Mouse (Mus musculus): ENCODE measurements around the gene Crispld2. TPM values are rescaled to one million over a fixed set of nuclear protein-coding genes. Genes with fewer than 3 reads are reported as not detected.

Crispld2 gene
- polyA plus RNA-seq, 1 experiment from 2014 or later: 2.3 TPM

GRCm38 (mm10) chr8:120057078-120057477 lies 64.8 kb downstream of the Crispld2 start:
- Histone ChIP-seq H3K9me3 (ENCODE audit: control insufficient read depth, low read length) (no peaks in the 10 kb centered on the region), H3K27me3 (ENCODE audit: control insufficient read depth, insufficient read depth, low read length) (no peaks in the 10 kb centered on the region), H3K4me2 (no peak overlapping the region), H3K4me3 (ENCODE audit: low read depth, low read length) (no peak overlapping the region), H3K36me3 (ENCODE audit: control insufficient read depth, insufficient read depth, low read length) (no peaks in the 10 kb centered on the region), H3K27ac (ENCODE audit: low read depth, low read length) (no peak overlapping the region), H3K9ac (ENCODE audit: low read length) (no peak overlapping the region), H3K4me1 (ENCODE audit: control insufficient read depth, insufficient read depth, low read length) (no peaks in the 10 kb centered on the region)
- no peak for DNase-seq (ENCODE audit: low spot score, missing footprints)
- ATAC-seq (ENCODE audit: low FRiP score): no peak
- 86% methylated on average over 2 of the region's 2 CpGs for WGBS

- Histone ChIP-seq H3K4me2 (no peak overlapping the region), H3K4me3 (ENCODE audit: low read depth, low read length) (no peak overlapping the region), H3K36me3 (ENCODE audit: control insufficient read depth, insufficient read depth, low read length) (no peaks in the 10 kb centered on the region), H3K9ac (ENCODE audit: low read length) (no peak overlapping the region), H3K27me3 (ENCODE audit: control insufficient read depth, insufficient read depth, low read length) (no peaks in the 10 kb centered on the region), H3K9me3 (ENCODE audit: control insufficient read depth, low read length) (no peaks in the 10 kb centered on the region), H3K27ac (ENCODE audit: low read depth, low read length) (no peak overlapping the region), H3K4me1 (ENCODE audit: control insufficient read depth, insufficient read depth, low read length) (no peaks in the 10 kb centered on the region)
- WGBS: 92% methylated on average over 14 of the region's 14 CpGs
- ATAC-seq (ENCODE audit: low FRiP score) (no peak), DNase-seq (ENCODE audit: low spot score, missing footprints) (no peak)
Observed at GRCm38 (mm10) chr8:120062742-120063141, 70.5 kb downstream of the Crispld2 start.

GRCm38 (mm10) chr8:120063326-120063725 lies 71.1 kb downstream of the Crispld2 start:
- H3K27ac ChIP-seq (ENCODE audit: low read depth, low read length): no peak overlapping the region
- H3K27me3 ChIP-seq (ENCODE audit: control insufficient read depth, insufficient read depth, low read length): no peaks in the 10 kb centered on the region
- H3K4me3 ChIP-seq (ENCODE audit: low read depth, low read length): no peak overlapping the region
- H3K9ac ChIP-seq (ENCODE audit: low read length): no peak overlapping the region
- 84% methylated on average over 3 of the region's 3 CpGs for WGBS
- H3K4me1 ChIP-seq (ENCODE audit: control insufficient read depth, insufficient read depth, low read length): no peaks in the 10 kb centered on the region
- no peaks in the 10 kb centered on the region for H3K36me3 ChIP-seq (ENCODE audit: control insufficient read depth, insufficient read depth, low read length)
- H3K4me2 ChIP-seq: no peak overlapping the region
- H3K9me3 ChIP-seq (ENCODE audit: control insufficient read depth, low read length): no peaks in the 10 kb centered on the region
- ATAC-seq (ENCODE audit: low FRiP score) (no peak), DNase-seq (ENCODE audit: low spot score, missing footprints) (no peak)

GRCm38 (mm10) chr8:120065611-120066010 lies 73.4 kb downstream of the Crispld2 start:
- H3K9ac ChIP-seq (ENCODE audit: low read length): no peak overlapping the region

GRCm38 (mm10) chr8:120066226-120066625 lies 74.0 kb downstream of the Crispld2 start:
- Histone ChIP-seq H3K9me3 (ENCODE audit: control insufficient read depth, low read length) (no peaks in the 10 kb centered on the region), H3K4me2 (no peak overlapping the region), H3K4me1 (ENCODE audit: control insufficient read depth, insufficient read depth, low read length) (no peaks in the 10 kb centered on the region), H3K4me3 (ENCODE audit: low read depth, low read length) (no peak overlapping the region), H3K9ac (ENCODE audit: low read length) (no peak overlapping the region), H3K27me3 (ENCODE audit: control insufficient read depth, insufficient read depth, low read length) (no peaks in the 10 kb centered on the region), H3K27ac (ENCODE audit: low read depth, low read length) (no peak overlapping the region), H3K36me3 (ENCODE audit: control insufficient read depth, insufficient read depth, low read length) (no peaks in the 10 kb centered on the region)
- ATAC-seq (ENCODE audit: low FRiP score) (no peak), DNase-seq (ENCODE audit: low spot score, missing footprints) (no peak)
- 88% methylated on average over 4 of the region's 4 CpGs for WGBS

More at GRCm38 (mm10) chr8:120065611-120066010, 73.4 kb downstream of the Crispld2 start:
- Histone ChIP-seq H3K4me1 (ENCODE audit: control insufficient read depth, insufficient read depth, low read length) (no peaks in the 10 kb centered on the region), H3K4me2 (no peak overlapping the region), H3K4me3 (ENCODE audit: low read depth, low read length) (no peak overlapping the region), H3K36me3 (ENCODE audit: control insufficient read depth, insufficient read depth, low read length) (no peaks in the 10 kb centered on the region), H3K9me3 (ENCODE audit: control insufficient read depth, low read length) (no peaks in the 10 kb centered on the region), H3K27me3 (ENCODE audit: control insufficient read depth, insufficient read depth, low read length) (no peaks in the 10 kb centered on the region), H3K27ac (ENCODE audit: low read depth, low read length) (no peak overlapping the region)
- 90% methylated on average over 8 of the region's 8 CpGs for WGBS
- DNase-seq (ENCODE audit: low spot score, missing footprints) (no peak), ATAC-seq (ENCODE audit: low FRiP score) (no peak)

GRCm38 (mm10) chr8:120067936-120068668 lies 75.9 kb downstream of the Crispld2 start:
- H3K27me3 ChIP-seq (ENCODE audit: control insufficient read depth, insufficient read depth, low read length): no peaks in the 10 kb centered on the region
- DNase-seq (ENCODE audit: low spot score, missing footprints) (no peak), ATAC-seq (ENCODE audit: low FRiP score) (no peak)
- H3K9ac ChIP-seq (ENCODE audit: low read length): no peak overlapping the region
- H3K4me3 ChIP-seq (ENCODE audit: low read depth, low read length): no peak overlapping the region
- no peak overlapping the region for H3K27ac ChIP-seq (ENCODE audit: low read depth, low read length)
- 66% methylated on average over 19 of the region's 19 CpGs for WGBS
- H3K4me2 ChIP-seq: no peak overlapping the region
- no peaks in the 10 kb centered on the region for H3K4me1 ChIP-seq (ENCODE audit: control insufficient read depth, insufficient read depth, low read length)
- no peaks in the 10 kb centered on the region for H3K9me3 ChIP-seq (ENCODE audit: control insufficient read depth, low read length)
- H3K36me3 ChIP-seq (ENCODE audit: control insufficient read depth, insufficient read depth, low read length): no peaks in the 10 kb centered on the region

- H3K9ac ChIP-seq (ENCODE audit: low read length): no peak overlapping the region
- H3K4me2 ChIP-seq: no peak overlapping the region
- DNase-seq (ENCODE audit: low spot score, missing footprints): peak; percentile 98
- ATAC-seq (ENCODE audit: low FRiP score): peak; percentile 73; the same call in 1 of the 2 replicates
- H3K27ac ChIP-seq (ENCODE audit: low read depth, low read length): no peak overlapping the region
- H3K36me3 ChIP-seq (ENCODE audit: control insufficient read depth, insufficient read depth, low read length): no peaks in the 10 kb centered on the region
- no peaks in the 10 kb centered on the region for H3K4me1 ChIP-seq (ENCODE audit: control insufficient read depth, insufficient read depth, low read length)
- H3K27me3 ChIP-seq (ENCODE audit: control insufficient read depth, insufficient read depth, low read length): no peaks in the 10 kb centered on the region
- 24% methylated on average over 4 of the region's 4 CpGs for WGBS
- H3K4me3 ChIP-seq (ENCODE audit: low read depth, low read length): no peak overlapping the region
- H3K9me3 ChIP-seq (ENCODE audit: control insufficient read depth, low read length): no peaks in the 10 kb centered on the region
Observed at GRCm38 (mm10) chr8:120071684-120072083, 79.4 kb downstream of the Crispld2 start.

- no peaks in the 10 kb centered on the region for H3K36me3 ChIP-seq (ENCODE audit: control insufficient read depth, insufficient read depth, low read length)
- DNase-seq (ENCODE audit: low spot score, missing footprints): no peak
- H3K9me3 ChIP-seq (ENCODE audit: control insufficient read depth, low read length): no peaks in the 10 kb centered on the region
- no peak overlapping the region for H3K27ac ChIP-seq (ENCODE audit: low read depth, low read length)
- no peak overlapping the region for H3K4me3 ChIP-seq (ENCODE audit: low read depth, low read length)
- no peaks in the 10 kb centered on the region for H3K4me1 ChIP-seq (ENCODE audit: control insufficient read depth, insufficient read depth, low read length)
- H3K4me2 ChIP-seq: no peak overlapping the region
- H3K9ac ChIP-seq (ENCODE audit: low read length): no peak overlapping the region
- no peaks in the 10 kb centered on the region for H3K27me3 ChIP-seq (ENCODE audit: control insufficient read depth, insufficient read depth, low read length)
- ATAC-seq (ENCODE audit: low FRiP score): no peak
- 53% methylated on average over 9 of the region's 9 CpGs for WGBS
Observed at GRCm38 (mm10) chr8:120072259-120072658, 80.0 kb downstream of the Crispld2 start.

GRCm38 (mm10) chr8:120072827-120073226 lies 80.6 kb downstream of the Crispld2 start:
- H3K9me3 ChIP-seq (ENCODE audit: control insufficient read depth, low read length): no peaks in the 10 kb centered on the region
- H3K4me2 ChIP-seq: no peak overlapping the region
- H3K4me1 ChIP-seq (ENCODE audit: control insufficient read depth, insufficient read depth, low read length): no peaks in the 10 kb centered on the region
- 83% methylated on average over 8 of the region's 8 CpGs for WGBS
- no peaks in the 10 kb centered on the region for H3K27me3 ChIP-seq (ENCODE audit: control insufficient read depth, insufficient read depth, low read length)
- no peaks in the 10 kb centered on the region for H3K36me3 ChIP-seq (ENCODE audit: control insufficient read depth, insufficient read depth, low read length)
- no peak for DNase-seq (ENCODE audit: low spot score, missing footprints)
- ATAC-seq (ENCODE audit: low FRiP score): no peak
- H3K27ac ChIP-seq (ENCODE audit: low read depth, low read length): no peak overlapping the region
- no peak overlapping the region for H3K9ac ChIP-seq (ENCODE audit: low read length)
- H3K4me3 ChIP-seq (ENCODE audit: low read depth, low read length): no peak overlapping the region
